Mouse (Mus musculus) embryonic facial prominence, embryonic 10.5 days (tissue): ENCODE results near the gene Ifitm3. TPM values are rescaled to one million over a fixed set of nuclear protein-coding genes. Genes with fewer than 3 reads are reported as not detected.
"Not testable (repeated sequence)": the region's sequence is repeated elsewhere in the genome, so short reads cannot be mapped to it uniquely, and the experiment has no call there.

ENCODE experiments used
- DNase-seq: peaks from one replicate; pipeline ENCODE4 v3.0.0-alpha.2; 2017; ENCODE audit warnings: low spot score
- H3K27ac ChIP-seq: fragments of 300-500 bp; sonication (generic); replicated peaks from 2 replicates; pipeline ENCODE4 v1.5.1; 2016; ENCODE audit warnings: mild to moderate bottlenecking
- H3K27me3 ChIP-seq: fragments of 300-500 bp; sonication (generic); replicated peaks from 2 replicates; pipeline ENCODE4 v1.6.1; 2016; ENCODE audit warnings: low read depth, mild to moderate bottlenecking; ENCODE audit not compliant: poor library complexity, severe bottlenecking
- H3K36me3 ChIP-seq: fragments of 300-500 bp; sonication (generic); replicated peaks from 2 replicates; pipeline ENCODE4 v1.6.1; 2016; ENCODE audit warnings: mild to moderate bottlenecking, moderate library complexity
- H3K4me1 ChIP-seq: fragments of 300-500 bp; sonication (generic); 2 replicates; pipeline ENCODE4 v1.6.1; 2016
- H3K4me3 ChIP-seq: fragments of 300-500 bp; sonication (generic); 2 replicates; pipeline ENCODE4 v1.5.1; 2016; ENCODE audit warnings: mild to moderate bottlenecking, moderate library complexity
- H3K9me3 ChIP-seq: fragments of 300-500 bp; sonication (generic); 2 replicates; pipeline ENCODE4 v1.6.1; 2016; ENCODE audit warnings: mild to moderate bottlenecking
- WGBS: fragments of 180-500 bp; shearing (Covaris S2); methylation state at CpG from one replicate; pipeline ENCODE4 v1.1.7; 2016; 5-methylcytosine and 5-hydroxymethylcytosine counted together
- polyA plus RNA-seq: library from polyadenylated mRNA; unstranded; fragments of >200 nt; fragmentation: Nextera tagmentation; extraction: Ambion mirVana; gene quantifications from 2 replicates; pipeline ENCODE4 v1.2.1, GENCODE M21; 2016

Ifitm3 gene
- polyA plus RNA-seq, 1 experiment from 2014 or later, result 42.6 TPM

DNA sequence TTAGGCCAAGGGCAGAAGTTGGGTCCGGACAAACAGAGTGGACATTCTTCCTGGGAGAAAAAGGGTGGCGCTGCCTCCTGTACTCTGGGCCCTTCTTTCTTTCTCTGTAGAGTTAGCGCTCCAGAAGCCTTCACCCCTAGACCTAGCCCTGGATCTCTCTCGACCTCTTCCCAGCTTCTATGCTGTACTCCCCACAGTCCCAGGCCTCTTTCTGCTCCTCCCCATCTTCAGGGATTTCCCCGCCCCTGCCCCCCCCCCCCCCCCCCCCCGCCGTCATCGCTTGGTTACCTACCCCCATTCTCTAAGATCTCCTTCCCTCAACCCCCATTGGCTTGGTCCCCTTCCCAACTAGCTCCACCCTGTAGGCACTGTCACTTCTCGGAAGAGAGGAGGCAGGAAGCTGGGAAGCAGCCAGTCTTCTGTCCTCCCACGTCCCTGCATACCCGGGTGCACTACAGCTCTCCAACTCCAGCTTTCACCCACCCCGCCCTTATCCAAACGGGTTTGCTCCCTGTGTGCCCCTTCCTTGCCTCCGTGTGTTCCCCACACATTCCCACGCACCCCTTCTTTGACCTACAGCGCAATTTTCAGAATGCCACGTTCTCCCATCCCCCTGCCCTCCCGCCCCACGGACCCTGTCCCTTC, 37.1 kb upstream of the Ifitm3 start:
- Histone ChIP-seq H3K4me1 (peaks cover 24% of the 10 kb centered on the region), H3K4me3 (peak overlapping the region; percentile 58), H3K27ac (peak overlapping the region; percentile 40), H3K36me3 (no peaks in the 10 kb centered on the region), H3K9me3 (no peaks in the 10 kb centered on the region), H3K27me3 (no peaks in the 10 kb centered on the region)
- 7% methylated on average over 19 of the region's 19 CpGs for WGBS
- DNase-seq, result peak; percentile 57

DNA sequence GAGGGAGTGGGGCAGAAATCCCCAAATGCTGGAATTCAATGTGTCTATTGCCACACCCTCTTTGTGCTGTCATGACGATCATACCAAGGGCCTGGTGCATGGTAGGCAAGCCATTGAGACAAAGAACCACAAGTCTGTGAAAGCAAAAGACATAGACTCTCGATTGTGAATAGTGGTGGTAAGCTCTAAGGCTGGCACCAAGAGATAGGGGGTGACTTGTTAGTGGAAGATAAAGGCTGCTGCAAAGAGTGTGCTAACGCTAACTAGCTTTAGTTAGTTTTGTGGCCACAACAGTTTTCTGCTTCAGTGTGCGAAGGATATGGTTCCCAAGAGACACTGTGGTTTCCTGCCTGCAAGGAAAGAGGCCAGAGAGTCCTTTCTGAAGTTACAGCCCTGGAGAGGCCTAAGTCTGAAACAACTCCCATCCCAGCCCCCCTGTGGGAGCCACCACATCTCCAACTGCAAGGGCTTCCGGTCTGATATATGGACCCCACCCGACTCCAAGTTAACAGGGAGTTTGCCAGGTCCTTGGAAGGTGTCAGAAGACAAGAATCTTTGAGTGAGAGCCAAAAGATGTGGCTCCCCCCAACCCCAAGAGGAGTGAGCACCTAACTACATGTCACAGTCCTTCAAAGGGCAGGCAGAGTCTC, 36.5 kb upstream of the Ifitm3 start:
- H3K36me3 ChIP-seq, result no peaks in the 10 kb centered on the region
- WGBS, result 78% methylated on average over 6 of the region's 6 CpGs
- DNase-seq, result no peak
- H3K9me3 ChIP-seq, result no peaks in the 10 kb centered on the region
- H3K4me3 ChIP-seq, result peak overlapping the region; percentile 58; the same call in 1 of the 2 replicates
- 0 out of 2 replicates have a peak overlapping the region, but pooled peaks have one; percentile 24 for H3K27ac ChIP-seq
- H3K4me1 ChIP-seq, result peaks cover 27% of the 10 kb centered on the region
- H3K27me3 ChIP-seq, result no peaks in the 10 kb centered on the region

DNA sequence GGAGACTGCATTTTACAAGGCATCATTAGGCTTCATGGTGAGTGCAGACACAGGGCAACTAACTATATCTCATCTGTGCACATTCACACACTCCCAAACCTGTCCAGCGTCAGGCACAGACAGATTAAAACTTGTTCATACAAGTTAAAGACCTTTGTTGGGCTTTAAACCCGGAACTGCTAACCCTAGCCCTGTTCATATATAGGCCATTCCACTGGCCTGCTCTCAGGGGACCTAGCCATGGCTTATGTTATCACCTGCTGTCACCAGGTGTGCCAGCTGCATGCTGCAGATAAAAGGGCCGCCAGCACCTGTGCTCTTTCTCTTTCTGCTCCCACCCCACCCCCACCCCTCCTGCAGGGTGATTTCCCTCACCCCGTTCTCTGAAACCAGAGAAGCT, 32.0 kb upstream of the Ifitm3 start:
- Histone ChIP-seq H3K4me1 (peaks cover 19% of the 10 kb centered on the region), H3K27me3 (no peaks in the 10 kb centered on the region), H3K4me3 (no peak overlapping the region), H3K36me3 (no peaks in the 10 kb centered on the region), H3K9me3 (no peaks in the 10 kb centered on the region), H3K27ac (peak overlapping the region; percentile 44; the same call in 1 of the 2 replicates)
- DNase-seq, result peak; percentile 28
- 43% methylated on average over 4 of the region's 4 CpGs for WGBS

DNA sequence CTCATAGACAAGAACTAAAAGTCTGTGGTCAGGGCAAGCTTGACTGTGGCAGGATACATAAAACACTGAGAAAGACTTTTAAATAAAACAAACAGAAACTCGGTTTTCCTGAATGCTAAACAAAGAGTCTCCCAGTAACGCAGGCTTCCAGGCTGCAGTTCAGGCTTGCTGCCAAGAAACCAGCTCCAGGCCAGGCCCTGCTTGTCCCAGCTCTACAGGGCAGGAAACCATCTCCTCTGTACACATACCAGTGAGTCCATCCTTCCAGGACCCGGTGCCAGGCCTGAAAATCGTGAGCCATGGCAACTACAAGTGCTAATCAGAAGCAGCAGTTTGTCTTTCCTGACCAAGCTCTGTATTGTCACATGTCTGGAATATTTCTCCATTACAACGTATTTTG, 31.1 kb upstream of the Ifitm3 start:
- no peaks in the 10 kb centered on the region for H3K27me3 ChIP-seq
- H3K36me3 ChIP-seq, result no peaks in the 10 kb centered on the region
- H3K9me3 ChIP-seq, result no peaks in the 10 kb centered on the region
- H3K27ac ChIP-seq, result peak overlapping the region; percentile 65
- H3K4me3 ChIP-seq, result no peak overlapping the region
- peaks cover 11% of the 10 kb centered on the region for H3K4me1 ChIP-seq
- WGBS, result 37% methylated on average over 5 of the region's 5 CpGs
- peak; percentile 42 for DNase-seq

GRCm38 (mm10) chr7:141040867-141041606, 30.5 kb upstream of the Ifitm3 start:
- peak overlapping the region; percentile 25; the same call in 1 of the 2 replicates for H3K4me3 ChIP-seq
- DNase-seq, result no peak
- no peaks in the 10 kb centered on the region for H3K36me3 ChIP-seq
- no peak overlapping the region for H3K27ac ChIP-seq
- H3K9me3 ChIP-seq, result no peaks in the 10 kb centered on the region
- H3K4me1 ChIP-seq, result peaks cover 11% of the 10 kb centered on the region
- WGBS, result 47% methylated on average over 6 of the region's 9 CpGs
- no peaks in the 10 kb centered on the region for H3K27me3 ChIP-seq

GRCm38 (mm10) chr7:141039386-141040107, 29.0 kb upstream of the Ifitm3 start:
- DNase-seq, result no peak

DNA sequence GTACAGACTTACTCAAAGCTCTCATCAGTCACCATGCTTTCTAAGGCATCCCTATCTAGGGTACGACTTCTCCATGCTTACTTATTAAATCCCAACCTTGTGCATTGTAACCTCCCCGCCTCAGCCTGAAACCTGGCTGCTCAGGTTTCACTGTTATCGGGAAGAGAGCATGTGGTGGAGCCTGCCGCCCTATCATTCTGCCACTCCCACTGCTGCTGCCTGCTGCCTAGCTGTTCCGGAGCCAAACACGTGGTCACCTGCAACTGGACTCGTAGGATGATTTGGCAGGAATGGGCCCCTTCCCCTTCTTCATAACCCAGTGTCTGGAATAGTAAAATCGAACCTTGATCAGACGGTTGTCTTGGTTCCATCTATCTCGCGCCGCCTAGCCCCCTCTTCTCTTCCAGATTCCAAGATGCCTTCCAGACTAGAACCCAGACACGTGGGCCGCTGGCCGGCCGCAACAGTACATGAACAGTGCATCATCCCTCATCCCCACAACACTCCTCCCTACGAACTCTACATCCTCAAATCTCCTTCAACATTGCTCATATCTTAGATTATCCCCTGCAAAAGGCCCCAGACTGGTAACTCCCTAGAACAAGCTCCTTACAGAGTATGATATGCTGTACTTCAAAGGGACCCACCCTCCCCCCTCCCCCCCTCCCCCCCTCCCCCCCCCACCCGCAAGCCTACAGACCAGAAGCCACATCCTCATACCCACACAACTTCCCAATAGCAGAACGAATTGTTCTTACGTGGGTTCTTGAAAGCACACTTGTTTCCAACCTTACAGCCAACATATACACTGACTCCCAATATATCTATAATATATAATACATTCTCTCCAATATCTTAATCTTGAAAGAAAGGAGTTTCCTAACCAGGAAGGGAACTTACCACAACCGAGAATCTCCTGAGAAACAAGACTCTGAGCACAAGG, 27.8 kb upstream of the Ifitm3 start:
- Histone ChIP-seq H3K36me3 (no peaks in the 10 kb centered on the region), H3K27ac (no peak overlapping the region), H3K4me1 (peaks cover 14% of the 10 kb centered on the region), H3K9me3 (no peaks in the 10 kb centered on the region), H3K27me3 (no peaks in the 10 kb centered on the region), H3K4me3 (no peak overlapping the region)
- WGBS, result 79% methylated on average over 20 of the region's 21 CpGs
- DNase-seq, result no peak

More at GRCm38 (mm10) chr7:141039386-141040107, 29.0 kb upstream of the Ifitm3 start:
- H3K4me3 ChIP-seq, result no peak overlapping the region
- WGBS, result 89% methylated on average over 4 of the region's 4 CpGs
- H3K9me3 ChIP-seq, result no peaks in the 10 kb centered on the region
- H3K36me3 ChIP-seq, result no peaks in the 10 kb centered on the region
- no peaks in the 10 kb centered on the region for H3K27me3 ChIP-seq
- peaks cover 11% of the 10 kb centered on the region for H3K4me1 ChIP-seq
- H3K27ac ChIP-seq, result no peak overlapping the region

DNA sequence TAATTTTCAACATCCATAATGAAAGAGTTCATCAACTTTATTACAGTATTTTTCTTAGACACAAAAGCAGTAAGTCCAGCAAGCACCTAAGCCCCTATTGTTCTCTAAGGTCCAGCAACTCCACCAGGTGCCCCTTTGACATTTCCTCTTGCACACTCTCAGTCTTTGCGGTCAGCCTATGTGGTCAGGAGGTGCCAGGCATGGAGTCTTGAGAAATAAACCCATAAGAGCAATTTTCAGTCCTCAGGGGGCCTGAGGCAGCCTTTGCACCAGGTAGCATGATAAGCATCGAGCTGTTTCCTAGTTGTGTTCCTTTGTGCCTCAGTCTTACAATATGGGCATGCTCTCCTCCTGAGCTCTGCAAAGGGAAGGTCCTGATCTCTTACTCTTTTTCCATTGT, 26.1 kb upstream of the Ifitm3 start:
- not testable (repeated sequence) for H3K27ac ChIP-seq, H3K27me3 ChIP-seq, H3K36me3 ChIP-seq, H3K9me3 ChIP-seq, H3K4me3 ChIP-seq, DNase-seq, H3K4me1 ChIP-seq
- WGBS, result 78% methylated on average over 1 of the region's 2 CpGs

DNA sequence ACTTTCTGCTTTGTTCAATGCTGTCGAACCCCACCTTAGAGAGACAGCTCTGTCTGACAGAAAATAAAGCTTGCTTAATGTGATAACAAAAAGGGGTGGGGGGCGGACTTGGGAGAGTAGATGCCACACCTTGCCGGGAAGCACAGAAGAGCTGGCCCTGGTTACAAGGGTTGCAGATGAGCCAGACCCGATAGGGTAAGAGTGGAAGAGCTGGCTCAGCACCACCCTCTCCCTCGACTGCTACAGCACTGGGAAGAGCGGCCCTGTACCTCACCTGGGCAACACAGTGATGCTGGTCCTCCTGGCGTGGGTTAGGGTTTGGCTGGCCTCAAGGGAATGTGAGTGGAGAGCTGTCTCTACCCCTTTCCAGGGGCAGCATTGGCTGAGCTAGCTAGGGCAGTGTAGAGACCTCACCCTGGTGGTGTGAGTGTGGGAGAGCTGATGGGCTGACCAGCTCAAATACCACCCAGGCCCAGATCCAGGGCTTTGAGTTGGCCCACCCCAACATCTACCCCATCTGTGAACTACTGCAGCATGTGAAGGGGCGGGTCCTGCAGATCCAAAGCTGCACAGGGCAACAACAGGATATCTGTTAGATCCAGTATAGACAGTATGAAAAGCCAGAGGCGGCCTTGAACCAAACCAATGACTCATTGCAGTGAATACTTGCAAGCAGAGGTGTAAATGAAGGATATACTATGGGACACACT, 22.0 kb upstream of the Ifitm3 start:
- Histone ChIP-seq H3K27me3 (no peaks in the 10 kb centered on the region), H3K36me3 (no peaks in the 10 kb centered on the region), H3K9me3 (no peaks in the 10 kb centered on the region), H3K4me1 (peaks cover 3% of the 10 kb centered on the region; the same call in 1 of the 2 replicates), H3K27ac (no peak overlapping the region), H3K4me3 (no peak overlapping the region)
- WGBS, result 81% methylated on average over 9 of the region's 9 CpGs
- DNase-seq, result no peak

GRCm38 (mm10) chr7:141030390-141030789, 19.8 kb upstream of the Ifitm3 start:
- H3K4me3 ChIP-seq, result no peak overlapping the region
- no peaks in the 10 kb centered on the region for H3K36me3 ChIP-seq
- H3K4me1 ChIP-seq, result peaks cover 16% of the 10 kb centered on the region
- whole genome bisulfite sequencing, result 39% methylated on average over 3 of the region's 3 CpGs
- DNase-seq, result no peak
- H3K9me3 ChIP-seq, result no peaks in the 10 kb centered on the region
- no peak overlapping the region for H3K27ac ChIP-seq
- H3K27me3 ChIP-seq, result no peaks in the 10 kb centered on the region

DNA sequence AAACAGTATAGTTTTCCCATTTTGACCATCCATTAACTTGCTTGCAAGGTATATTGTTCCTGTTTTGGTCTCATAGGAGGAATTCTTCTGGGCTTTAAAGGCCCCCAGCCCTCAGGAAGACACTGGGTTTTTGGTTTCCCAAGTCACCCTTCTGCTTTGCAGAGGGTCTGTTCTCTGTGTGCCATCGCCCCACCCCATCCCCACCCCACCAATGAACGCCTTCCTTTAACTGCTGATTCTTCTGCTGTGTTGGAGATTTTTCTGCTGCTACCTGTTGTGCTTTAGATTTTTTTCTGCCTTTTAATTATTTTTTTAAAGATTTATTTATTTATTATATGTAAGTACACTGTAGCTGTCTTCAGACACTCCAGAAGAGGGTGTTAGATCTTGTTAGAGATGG, 18.3 kb upstream of the Ifitm3 start, which contains the start of gene Gm17387:
Gene Gm17387 (plus strand): TSS at position 301 of the 400 bp plus-strand sequence.
- H3K4me3 ChIP-seq, result no peak within 1 kb of the TSS
- no peaks in the 10 kb centered on the region for H3K9me3 ChIP-seq
- H3K36me3 ChIP-seq, result no peaks in the 10 kb centered on the region
- no peak for DNase-seq
- H3K27me3 ChIP-seq, result no peaks in the 10 kb centered on the region
- WGBS, result 92% methylated on average over 2 of the region's 2 CpGs
- H3K4me1 ChIP-seq, result peaks cover 22% of the 10 kb centered on the region
- H3K27ac ChIP-seq, result no peak within 1 kb of the TSS
